Mouse (Mus musculus) brown adipose tissue, adult 24 weeks (tissue): ENCODE results near the gene Mcemp1. TPM values are rescaled to one million over a fixed set of nuclear protein-coding genes. Genes with fewer than 3 reads are reported as not detected.

ENCODE experiments used
- H3K27ac ChIP-seq: fragments of 200-500 bp; replicated peaks from 2 replicates; pipeline ENCODE4 v1.5.1; 2012; ENCODE audit warnings: low read depth, mild to moderate bottlenecking, low read length
- H3K4me1 ChIP-seq: fragments of 200-500 bp; 2 replicates; pipeline ENCODE4 v1.6.1; 2012; ENCODE audit warnings: low read length, mixed read lengths; ENCODE audit not compliant: control insufficient read depth, insufficient read depth, insufficient read length
- H3K4me3 ChIP-seq: fragments of 200-500 bp; 2 replicates; pipeline ENCODE4 v1.5.1; 2012; ENCODE audit warnings: low read depth, mild to moderate bottlenecking, low read length, moderate library complexity; ENCODE audit not compliant: insufficient read depth
- polyA plus RNA-seq: library from polyadenylated mRNA; stranded (reverse); fragments of >200 nt; gene quantifications from 2 replicates; pipeline ENCODE4 v1.2.4, GENCODE M21; 2012; ENCODE audit not compliant: missing spikeins, insufficient read depth, insufficient read length

Gene Mcemp1
- polyA plus RNA-seq, 1 experiment: not detected

GRCm38 (mm10) chr8:3683408-3684176 lies 18.0 kb downstream of the Mcemp1 start:
- Histone ChIP-seq H3K4me1 (no peaks in the 10 kb centered on the region), H3K27ac (no peak overlapping the region), H3K4me3 (no peak overlapping the region)

DNA sequence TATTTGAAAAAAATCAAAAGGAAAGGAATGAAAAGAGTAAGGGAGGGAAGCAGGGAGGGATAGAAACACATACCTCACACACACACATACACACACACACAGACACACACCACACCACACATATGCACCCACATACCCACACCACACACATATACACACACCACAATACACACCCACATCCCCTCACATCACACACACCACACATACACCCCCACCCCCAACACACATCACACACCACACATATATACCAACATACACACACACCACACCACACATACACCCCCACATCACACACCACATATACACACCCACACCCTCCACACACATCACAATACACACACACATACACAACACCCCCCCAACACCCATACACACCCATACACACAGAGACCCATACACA lies 19.0 kb downstream of the Mcemp1 start:
- Histone ChIP-seq H3K4me3 (no peak overlapping the region), H3K27ac (no peak overlapping the region), H3K4me1 (no peaks in the 10 kb centered on the region)

- Histone ChIP-seq H3K27ac (no peak overlapping the region), H3K4me3 (no peak overlapping the region), H3K4me1 (no peaks in the 10 kb centered on the region)
These were observed 19.9 kb downstream of the Mcemp1 start for GRCm38 (mm10) chr8:3685422-3685821.

DNA sequence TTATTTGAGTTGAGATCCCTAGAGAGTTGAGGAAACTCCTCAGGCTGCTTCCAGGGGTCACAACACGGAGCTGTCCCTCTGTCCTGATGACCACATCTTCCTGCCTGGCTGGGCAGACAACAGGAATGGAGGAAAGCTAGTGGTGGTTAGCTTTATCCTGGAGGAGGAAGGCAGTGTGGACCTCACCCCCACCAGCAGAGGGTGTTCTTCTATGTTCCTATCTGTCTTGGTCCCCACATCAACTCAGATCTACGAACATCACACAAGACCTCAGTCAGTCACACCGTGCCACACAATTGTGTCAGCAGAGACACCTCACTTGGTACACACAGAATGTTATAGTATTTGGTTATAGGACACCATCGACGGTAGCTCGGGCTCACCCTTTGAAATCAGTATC lies 22.0 kb downstream of the Mcemp1 start:
- Histone ChIP-seq H3K4me1 (no peaks in the 10 kb centered on the region), H3K27ac (no peak overlapping the region), H3K4me3 (no peak overlapping the region)

GRCm38 (mm10) chr8:3690774-3691173 lies 25.2 kb downstream of the Mcemp1 start:
- no peak overlapping the region for H3K4me3 ChIP-seq
- no peak overlapping the region for H3K27ac ChIP-seq
- H3K4me1 ChIP-seq: no peaks in the 10 kb centered on the region

- Histone ChIP-seq H3K27ac (no peak within 1 kb of the TSS), H3K4me1 (no peaks in the 10 kb centered on the region), H3K4me3 (no peak within 1 kb of the TSS)
These were observed 28.6 kb downstream of the Mcemp1 start, which contains the start of gene Fcer2a for GRCm38 (mm10) chr8:3694121-3694520. TSS of gene Fcer2a (minus strand) at chr8:3694175.

DNA sequence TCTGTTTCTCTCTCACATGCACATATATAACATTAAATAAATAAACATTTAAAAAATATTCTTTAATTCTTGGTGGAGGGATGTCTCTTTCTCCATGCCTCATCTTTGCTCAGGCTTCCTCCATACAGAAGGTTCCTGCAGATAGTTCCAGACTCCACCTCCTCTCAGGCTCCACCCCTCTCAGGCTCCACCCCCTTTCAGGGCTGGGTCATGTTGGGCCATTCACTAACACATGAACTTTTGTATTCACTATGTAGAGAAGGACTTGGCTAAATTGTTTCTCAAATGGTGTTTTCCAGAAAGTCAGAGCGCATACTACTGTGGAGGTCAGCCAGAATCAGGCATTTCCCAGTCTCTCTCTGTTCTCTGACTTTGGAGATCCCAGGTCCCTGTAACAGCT lies 35.9 kb downstream of the Mcemp1 start:
- H3K4me3 ChIP-seq: no peak overlapping the region
- H3K4me1 ChIP-seq: no peaks in the 10 kb centered on the region
- no peak overlapping the region for H3K27ac ChIP-seq

GRCm38 (mm10) chr8:3705711-3706110 lies 40.2 kb downstream of the Mcemp1 start:
- H3K4me1 ChIP-seq: no peaks in the 10 kb centered on the region
- H3K27ac ChIP-seq: no peak overlapping the region
- H3K4me3 ChIP-seq: no peak overlapping the region

- Histone ChIP-seq H3K27ac (no peak overlapping the region), H3K4me3 (no peak overlapping the region), H3K4me1 (no peaks in the 10 kb centered on the region)
These were observed 42.1 kb downstream of the Mcemp1 start for GRCm38 (mm10) chr8:3707611-3708010.

DNA sequence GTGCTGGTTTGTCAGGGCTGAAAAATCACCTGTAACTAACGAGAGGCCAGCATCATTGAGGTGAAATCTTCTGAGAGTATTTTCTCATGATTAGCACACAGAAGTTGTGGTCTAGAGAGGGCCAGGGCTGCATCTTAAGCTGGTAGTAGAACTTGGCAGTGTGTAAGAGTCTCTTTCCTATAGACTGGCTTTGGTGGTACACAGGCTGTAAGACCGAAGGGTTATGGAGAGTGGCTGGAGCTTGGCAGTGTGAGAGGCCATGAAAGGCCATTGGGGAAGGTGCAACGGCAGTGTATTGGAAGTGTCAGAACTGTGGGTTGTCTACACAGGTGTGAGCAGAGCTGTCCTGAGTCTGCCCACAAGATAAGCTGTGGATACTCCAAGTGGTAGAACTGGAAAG lies 44.8 kb downstream of the Mcemp1 start:
- no peaks in the 10 kb centered on the region for H3K4me1 ChIP-seq
- H3K4me3 ChIP-seq: no peak overlapping the region
- no peak overlapping the region for H3K27ac ChIP-seq

DNA sequence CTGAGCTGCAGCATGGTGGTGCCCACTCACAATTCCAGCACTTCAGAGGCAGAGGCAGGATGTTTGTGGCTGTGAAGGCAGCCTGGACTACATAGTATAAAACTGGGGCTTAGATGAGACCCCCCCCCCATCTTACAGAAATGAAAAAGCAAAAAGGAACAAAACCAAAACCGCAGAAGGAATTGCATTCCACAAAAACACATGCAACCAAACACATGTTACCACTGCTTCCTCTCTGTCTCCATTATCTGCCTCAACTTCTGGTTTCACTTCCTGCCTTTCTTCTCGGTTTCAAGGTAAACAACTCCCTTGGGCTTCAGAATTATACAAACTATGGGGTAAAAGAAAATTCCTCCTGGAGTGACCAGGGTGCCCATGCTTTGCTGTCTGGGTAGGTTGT lies 46.1 kb downstream of the Mcemp1 start:
- Histone ChIP-seq H3K27ac (no peak overlapping the region), H3K4me3 (no peak overlapping the region), H3K4me1 (no peaks in the 10 kb centered on the region)

- H3K4me3 ChIP-seq: no peak overlapping the region
- no peak overlapping the region for H3K27ac ChIP-seq
- no peaks in the 10 kb centered on the region for H3K4me1 ChIP-seq
These were observed 51.9 kb downstream of the Mcemp1 start for GRCm38 (mm10) chr8:3717321-3717954.

- Histone ChIP-seq H3K4me3 (no peak overlapping the region), H3K4me1 (no peaks in the 10 kb centered on the region), H3K27ac (no peak overlapping the region)
These were observed 53.0 kb downstream of the Mcemp1 start for GRCm38 (mm10) chr8:3718559-3718958.
